Mouse (Mus musculus) MN1 (cell line): ENCODE measurements around the gene Akr1cl.

ENCODE experiments used
- DNase-seq: peaks from one replicate; pipeline ENCODE4 v3.0.0-alpha.2; 2016; ENCODE audit warnings: low spot score

Akr1cl gene

DNA sequence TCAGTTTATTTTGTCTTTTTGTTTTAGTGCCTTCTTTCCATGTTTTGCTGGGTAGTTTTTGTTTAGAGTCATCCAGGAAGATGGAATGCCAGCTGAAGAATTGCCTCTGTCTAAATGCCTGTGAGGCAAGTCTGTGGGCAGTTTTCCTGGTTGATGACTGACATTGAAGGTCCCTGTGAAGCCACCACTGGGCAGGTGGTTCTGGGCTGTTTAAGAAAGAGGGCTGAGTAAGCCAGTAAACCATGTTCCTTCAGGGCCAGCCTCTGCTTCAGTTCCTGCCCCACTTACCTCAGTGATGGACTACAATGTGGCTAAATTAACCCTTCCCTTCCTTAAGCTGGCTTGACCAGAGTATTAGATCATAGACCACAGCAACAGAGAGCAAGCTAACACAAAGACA is 44.4 kb downstream of the Akr1cl start:
- no peak for DNase-seq

DNA sequence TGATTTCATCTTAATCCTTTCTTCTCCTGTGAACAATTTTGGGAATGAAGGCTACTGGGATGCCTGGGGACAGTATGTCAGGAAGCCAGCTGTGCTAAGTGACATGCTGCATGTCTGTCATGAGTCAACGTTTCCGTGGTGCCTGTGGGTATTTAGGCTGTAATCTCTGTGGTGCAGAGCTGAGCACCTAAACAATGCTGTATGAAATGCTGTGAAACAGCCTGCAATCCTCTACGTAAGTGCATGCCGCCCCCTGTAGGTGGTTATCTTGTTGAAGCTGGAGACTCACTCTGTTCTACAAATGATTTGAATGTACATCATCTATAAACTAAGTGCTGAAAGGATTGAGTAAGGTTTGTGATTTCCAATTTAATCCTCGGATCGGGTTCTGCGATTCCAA is 46.4 kb downstream of the Akr1cl start:
- DNase-seq = peak; percentile 53

DNA sequence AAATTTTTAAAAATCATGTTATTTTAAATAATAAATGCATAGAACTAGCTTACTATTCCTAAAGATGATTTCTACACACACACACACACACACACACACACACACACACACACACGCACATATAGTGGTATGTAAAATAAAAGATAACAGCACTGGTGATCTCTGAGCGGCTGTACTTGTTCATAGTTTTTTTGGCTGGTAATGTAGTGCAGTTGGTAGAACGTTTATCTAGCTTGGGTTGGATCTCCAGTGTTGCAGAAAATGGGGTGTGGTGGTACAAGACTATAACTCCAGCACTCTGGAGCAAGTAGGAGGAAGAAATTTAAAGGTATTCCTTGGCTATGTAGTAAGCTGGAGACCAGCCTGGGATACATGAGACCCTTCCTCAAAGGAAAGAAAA is 49.3 kb downstream of the Akr1cl start:
- no peak for DNase-seq

DNA sequence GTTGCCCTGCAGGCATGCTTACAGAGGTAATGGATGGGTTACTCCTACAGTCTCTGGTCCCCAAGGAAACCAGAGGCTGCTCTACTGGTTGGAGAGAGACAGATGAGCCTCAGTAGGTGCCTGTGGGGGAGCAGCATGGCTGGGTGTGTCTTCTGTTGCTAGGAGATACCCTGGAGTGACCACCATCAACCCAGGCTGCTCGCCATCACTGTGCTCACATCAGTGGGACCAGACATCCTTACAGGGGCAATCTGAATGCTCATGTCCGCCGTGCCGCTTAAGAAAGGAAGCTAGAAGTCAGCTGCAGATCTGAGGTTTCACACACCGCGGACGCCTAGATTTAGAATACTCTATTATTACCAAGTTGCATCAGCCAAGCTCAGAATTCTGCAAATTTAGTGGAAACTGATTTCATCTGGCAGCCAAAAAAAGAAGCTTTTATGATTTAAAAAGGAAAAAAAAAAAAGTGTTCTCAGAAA is 54.2 kb downstream of the Akr1cl start:
- no peak for DNase-seq

DNA sequence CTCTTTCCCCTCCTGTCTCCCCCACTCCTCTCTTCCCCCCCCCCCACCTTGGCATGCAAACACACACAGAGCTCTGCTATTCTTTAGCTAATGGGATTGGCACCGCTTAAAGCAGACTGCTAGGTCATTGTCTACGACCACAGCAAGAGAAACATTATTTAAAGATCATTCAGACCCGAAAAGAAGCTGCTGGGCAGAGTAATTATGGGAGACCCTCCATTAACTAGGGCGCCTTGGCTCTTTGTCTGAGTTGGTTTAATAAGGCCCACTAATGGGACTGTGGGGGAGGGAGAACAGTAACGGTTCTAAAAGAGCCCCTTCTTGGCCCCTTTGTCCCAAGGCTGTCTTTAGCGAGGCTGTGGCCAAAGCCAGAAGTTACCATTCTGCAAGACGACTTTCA is 57.2 kb downstream of the Akr1cl start:
- no peak for DNase-seq

DNA sequence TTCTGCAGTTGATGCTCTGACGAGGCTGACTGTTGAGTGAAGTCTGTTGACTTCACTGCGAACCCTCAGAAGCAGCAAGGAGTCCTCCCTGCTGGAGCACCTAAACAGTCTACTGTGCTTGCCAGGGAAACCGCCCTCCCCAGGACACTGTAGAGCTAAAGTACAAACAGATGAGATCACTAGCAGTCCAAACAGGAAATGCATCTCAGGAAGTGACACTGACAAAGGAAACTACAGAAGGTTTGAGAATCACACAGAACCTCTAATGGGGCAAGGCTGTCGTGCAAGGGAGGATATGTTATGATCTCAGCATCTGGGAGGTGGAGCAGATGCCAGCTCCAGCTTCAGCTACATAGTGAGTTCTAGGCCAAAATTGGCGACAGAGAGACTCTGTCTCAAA is 61.9 kb downstream of the Akr1cl start:
- DNase-seq = no peak
